Mouse (Mus musculus): ENCODE measurements around the gene Zmpste24. TPM values are rescaled to one million over a fixed set of nuclear protein-coding genes. Genes with fewer than 3 reads are reported as not detected.

Zmpste24 gene
- 17.0 and 21.7 TPM in 2 replicates for polyA plus RNA-seq (2014; fragmentation: Nextera tagmentation; extraction: Ambion mirVana)

- Histone ChIP-seq H3K4me3 (replicated peaks; ENCODE audit: low read depth, low read length) (peak within 1 kb of the TSS; percentile 60), H3K4me1 (ENCODE audit: control insufficient read depth, insufficient read depth, low read length) (peaks cover 11% of the 10 kb centered on the region), H3K9ac (replicated peaks; ENCODE audit: low read length) (peak within 1 kb of the TSS; percentile 62), H3K27ac (replicated peaks; ENCODE audit: low read depth, low read length) (peak within 1 kb of the TSS; percentile 65), H3K27me3 (ENCODE audit: control insufficient read depth, insufficient read depth, low read length) (no peaks in the 10 kb centered on the region), H3K9me3 (ENCODE audit: control insufficient read depth, low read length) (no peaks in the 10 kb centered on the region), H3K4me2 (ENCODE audit: low read length) (peak within 1 kb of the TSS; percentile 84), H3K36me3 (ENCODE audit: control insufficient read depth, insufficient read depth, low read length) (peaks cover 25% of the 10 kb centered on the region)
- peak; percentile 91 for ATAC-seq (ENCODE audit: low FRiP score, low TSS enrichment)
- under 1% methylated on average over 39 of the region's 39 CpGs for WGBS
- peak; percentile 96 for DNase-seq
Measured at GRCm38 (mm10) chr4:121097650-121098378, at the start of gene Zmpste24. Zmpste24 (minus strand) TSS chr4:121098241.

- 93% methylated on average over 2 of the region's 2 CpGs for WGBS
- H3K27me3 ChIP-seq (ENCODE audit: control insufficient read depth, insufficient read depth, low read length): no peaks in the 10 kb centered on the region
- DNase-seq (no peak), ATAC-seq (ENCODE audit: low FRiP score, low TSS enrichment) (no peak)
- no peak within 1 kb of the TSS for H3K4me3 ChIP-seq (replicated peaks; ENCODE audit: low read depth, low read length)
- no peak within 1 kb of the TSS for H3K4me2 ChIP-seq (ENCODE audit: low read length)
- no peaks in the 10 kb centered on the region for H3K36me3 ChIP-seq (ENCODE audit: control insufficient read depth, insufficient read depth, low read length)
- H3K4me1 ChIP-seq (ENCODE audit: control insufficient read depth, insufficient read depth, low read length): no peaks in the 10 kb centered on the region
- H3K9me3 ChIP-seq (ENCODE audit: control insufficient read depth, low read length): no peaks in the 10 kb centered on the region
- H3K27ac ChIP-seq (replicated peaks; ENCODE audit: low read depth, low read length): no peak within 1 kb of the TSS
- no peak within 1 kb of the TSS for H3K9ac ChIP-seq (replicated peaks; ENCODE audit: low read length)
Measured at GRCm38 (mm10) chr4:121109126-121109525, 11.1 kb upstream of the Zmpste24 start, which contains the start of gene Tmco2. Tmco2 (minus strand) TSS chr4:121109226.

GRCm38 (mm10) chr4:121103304-121103703 lies 5.3 kb upstream of the Zmpste24 start:
- Histone ChIP-seq H3K4me3 (replicated peaks; ENCODE audit: low read depth, low read length) (no peak overlapping the region), H3K4me1 (ENCODE audit: control insufficient read depth, insufficient read depth, low read length) (no peaks in the 10 kb centered on the region), H3K4me2 (ENCODE audit: low read length) (no peak overlapping the region), H3K36me3 (ENCODE audit: control insufficient read depth, insufficient read depth, low read length) (no peaks in the 10 kb centered on the region), H3K9me3 (ENCODE audit: control insufficient read depth, low read length) (no peaks in the 10 kb centered on the region), H3K27me3 (ENCODE audit: control insufficient read depth, insufficient read depth, low read length) (no peaks in the 10 kb centered on the region), H3K9ac (replicated peaks; ENCODE audit: low read length) (no peak overlapping the region), H3K27ac (replicated peaks; ENCODE audit: low read depth, low read length) (no peak overlapping the region)
- 77% methylated on average over 4 of the region's 4 CpGs for WGBS
- no peak for ATAC-seq (ENCODE audit: low FRiP score, low TSS enrichment)
- DNase-seq: no peak

GRCm38 (mm10) chr4:121090211-121090610 lies 7.8 kb downstream of the Zmpste24 start:
- H3K4me3 ChIP-seq (replicated peaks; ENCODE audit: low read depth, low read length): no peak overlapping the region
- no peak overlapping the region for H3K4me2 ChIP-seq (ENCODE audit: low read length)
- DNase-seq (no peak), ATAC-seq (ENCODE audit: low FRiP score, low TSS enrichment) (no peak)
- H3K27ac ChIP-seq (replicated peaks; ENCODE audit: low read depth, low read length): no peak overlapping the region
- no peaks in the 10 kb centered on the region for H3K27me3 ChIP-seq (ENCODE audit: control insufficient read depth, insufficient read depth, low read length)
- no peaks in the 10 kb centered on the region for H3K4me1 ChIP-seq (ENCODE audit: control insufficient read depth, insufficient read depth, low read length)
- no peaks in the 10 kb centered on the region for H3K9me3 ChIP-seq (ENCODE audit: control insufficient read depth, low read length)
- no peak overlapping the region for H3K9ac ChIP-seq (replicated peaks; ENCODE audit: low read length)
- peaks cover 77% of the 10 kb centered on the region for H3K36me3 ChIP-seq (ENCODE audit: control insufficient read depth, insufficient read depth, low read length)
- WGBS: 96% methylated on average over 4 of the region's 4 CpGs

GRCm38 (mm10) chr4:121088696-121089095 lies 9.3 kb downstream of the Zmpste24 start:
- DNase-seq (no peak), ATAC-seq (ENCODE audit: low FRiP score, low TSS enrichment) (no peak)
- H3K36me3 ChIP-seq (ENCODE audit: control insufficient read depth, insufficient read depth, low read length): peaks cover 78% of the 10 kb centered on the region
- no peaks in the 10 kb centered on the region for H3K9me3 ChIP-seq (ENCODE audit: control insufficient read depth, low read length)
- no peak overlapping the region for H3K4me3 ChIP-seq (replicated peaks; ENCODE audit: low read depth, low read length)
- WGBS: 92% methylated on average over 2 of the region's 2 CpGs
- H3K27me3 ChIP-seq (ENCODE audit: control insufficient read depth, insufficient read depth, low read length): no peaks in the 10 kb centered on the region
- H3K4me1 ChIP-seq (ENCODE audit: control insufficient read depth, insufficient read depth, low read length): no peaks in the 10 kb centered on the region
- H3K4me2 ChIP-seq (ENCODE audit: low read length): no peak overlapping the region
- H3K9ac ChIP-seq (replicated peaks; ENCODE audit: low read length): no peak overlapping the region
- H3K27ac ChIP-seq (replicated peaks; ENCODE audit: low read depth, low read length): no peak overlapping the region

- Histone ChIP-seq H3K4me2 (ENCODE audit: low read length) (no peak overlapping the region), H3K4me3 (replicated peaks; ENCODE audit: low read depth, low read length) (no peak overlapping the region)
- DNase-seq: no peak
Measured at GRCm38 (mm10) chr4:121084506-121084905, 13.5 kb downstream of the Zmpste24 start.

GRCm38 (mm10) chr4:121080395-121080794 lies 17.6 kb downstream of the Zmpste24 start:
- ATAC-seq (ENCODE audit: low FRiP score, low TSS enrichment) (no peak), DNase-seq (no peak)
- H3K9me3 ChIP-seq (ENCODE audit: control insufficient read depth, low read length): no peaks in the 10 kb centered on the region
- no peak overlapping the region for H3K4me3 ChIP-seq (replicated peaks; ENCODE audit: low read depth, low read length)
- H3K27me3 ChIP-seq (ENCODE audit: control insufficient read depth, insufficient read depth, low read length): no peaks in the 10 kb centered on the region
- no peak overlapping the region for H3K4me2 ChIP-seq (ENCODE audit: low read length)
- H3K27ac ChIP-seq (replicated peaks; ENCODE audit: low read depth, low read length): no peak overlapping the region
- H3K36me3 ChIP-seq (ENCODE audit: control insufficient read depth, insufficient read depth, low read length): peaks cover 75% of the 10 kb centered on the region
- 78% methylated on average over 1 of the region's 1 CpGs for WGBS
- H3K9ac ChIP-seq (replicated peaks; ENCODE audit: low read length): no peak overlapping the region
- no peaks in the 10 kb centered on the region for H3K4me1 ChIP-seq (ENCODE audit: control insufficient read depth, insufficient read depth, low read length)

More at GRCm38 (mm10) chr4:121084506-121084905, 13.5 kb downstream of the Zmpste24 start:
- Histone ChIP-seq H3K36me3 (ENCODE audit: control insufficient read depth, insufficient read depth, low read length) (peaks cover 72% of the 10 kb centered on the region), H3K4me1 (ENCODE audit: control insufficient read depth, insufficient read depth, low read length) (no peaks in the 10 kb centered on the region), H3K27me3 (ENCODE audit: control insufficient read depth, insufficient read depth, low read length) (no peaks in the 10 kb centered on the region), H3K27ac (replicated peaks; ENCODE audit: low read depth, low read length) (no peak overlapping the region), H3K9ac (replicated peaks; ENCODE audit: low read length) (no peak overlapping the region), H3K9me3 (ENCODE audit: control insufficient read depth, low read length) (no peaks in the 10 kb centered on the region)
- ATAC-seq (ENCODE audit: low FRiP score, low TSS enrichment): no peak

- H3K4me1 ChIP-seq (ENCODE audit: control insufficient read depth, insufficient read depth, low read length): no peaks in the 10 kb centered on the region
- no peak overlapping the region for H3K4me3 ChIP-seq (replicated peaks; ENCODE audit: low read depth, low read length)
- H3K36me3 ChIP-seq (ENCODE audit: control insufficient read depth, insufficient read depth, low read length): peaks cover 74% of the 10 kb centered on the region
- H3K4me2 ChIP-seq (ENCODE audit: low read length): no peak overlapping the region
- DNase-seq (no peak), ATAC-seq (ENCODE audit: low FRiP score, low TSS enrichment) (no peak)
- H3K9me3 ChIP-seq (ENCODE audit: control insufficient read depth, low read length): no peaks in the 10 kb centered on the region
- 95% methylated on average over 3 of the region's 3 CpGs for WGBS
- H3K9ac ChIP-seq (replicated peaks; ENCODE audit: low read length): no peak overlapping the region
- H3K27ac ChIP-seq (replicated peaks; ENCODE audit: low read depth, low read length): no peak overlapping the region
- H3K27me3 ChIP-seq (ENCODE audit: control insufficient read depth, insufficient read depth, low read length): no peaks in the 10 kb centered on the region
Measured at GRCm38 (mm10) chr4:121077915-121078646, 20.0 kb downstream of the Zmpste24 start.
